Mouse (Mus musculus) liver, embryonic 14.5 days (tissue): ENCODE results near the gene Col4a6. TPM values are rescaled to one million over a fixed set of nuclear protein-coding genes. Genes with fewer than 3 reads are reported as not detected.

Source experiments
- ATAC-seq: fragments of 200-750 bp; cut with Nextera tagmentation; 2 replicates; pipeline ENCODE4 v1.8.0; 2017; ENCODE audit warnings: moderate number of reproducible peaks, mild to moderate bottlenecking, moderate library complexity; ENCODE audit not compliant: insufficient read depth
- DNase-seq, 3 experiments: peaks; one replicate each; pipeline ENCODE4 v3.0.0-alpha.2; 2012 to 2013; ENCODE audit warnings: low read depth in 3 of 3, low spot score in 3 of 3
- H3K27ac ChIP-seq: fragments of 300-500 bp; sonication (generic); 2 replicates; pipeline ENCODE4 v1.5.1; 2014; ENCODE audit warnings: moderate library complexity, mild to moderate bottlenecking, control low read depth, inconsistent platforms
- H3K27me3 ChIP-seq: fragments of 300-500 bp; sonication (generic); 2 replicates; pipeline ENCODE4 v1.6.1; 2014; ENCODE audit warnings: mild to moderate bottlenecking, low read length, moderate library complexity; ENCODE audit not compliant: control insufficient read depth, insufficient read depth
- H3K36me3 ChIP-seq: fragments of 300-500 bp; sonication (generic); replicated peaks from 2 replicates; pipeline ENCODE4 v1.6.1; 2014; ENCODE audit warnings: low read depth; ENCODE audit not compliant: control insufficient read depth, insufficient read depth
- H3K4me1 ChIP-seq, 2 experiments: fragments of 200-500 bp in 1 of 2; fragments of 300-500 bp in 1 of 2; sonication (generic) in 1 of 2; replicated peaks; 2 replicates each; pipeline ENCODE4 v1.6.1; 2012 to 2014; ENCODE audit warnings: antibody characterized with exemption in 1 of 2, inconsistent platforms in 1 of 2, low read length in 1 of 2; ENCODE audit not compliant: control insufficient read depth in 2 of 2, insufficient read depth in 2 of 2
- H3K4me2 ChIP-seq: fragments of 300-500 bp; sonication (generic); 2 replicates; pipeline ENCODE4 v1.6.1; 2014; ENCODE audit warnings: low read depth, mild to moderate bottlenecking, control low read depth, moderate library complexity
- H3K4me3 ChIP-seq, 2 experiments: fragments of 200-500 bp in 1 of 2; fragments of 300-500 bp in 1 of 2; sonication (generic) in 1 of 2; 2 replicates each; pipeline ENCODE4 v1.5.1; 2012 to 2014; ENCODE audit warnings: low read depth in 2 of 2, low read length in 2 of 2, mild to moderate bottlenecking in 2 of 2, control low read depth in 1 of 2, inconsistent platforms in 1 of 2, moderate library complexity in 1 of 2; ENCODE audit not compliant: insufficient read depth in 1 of 2
- H3K9ac ChIP-seq: fragments of 300-500 bp; sonication (generic); replicated peaks from 2 replicates; pipeline ENCODE4 v1.6.1; 2014; ENCODE audit warnings: mild to moderate bottlenecking, control low read depth, moderate library complexity
- H3K9me3 ChIP-seq: fragments of 300-500 bp; sonication (generic); 2 replicates; pipeline ENCODE4 v1.6.1; 2016; ENCODE audit warnings: low read length, mixed read lengths; ENCODE audit not compliant: control insufficient read depth
- CTCF ChIP-seq: IDR thresholded peaks from 2 replicates; pipeline ENCODE4 v1.5.1; 2016; ENCODE audit warnings: antibody characterized with exemption, low read depth, control low read depth
- EP300 ChIP-seq: IDR thresholded peaks from 2 replicates; pipeline ENCODE4 v1.6.1; 2016; ENCODE audit warnings: antibody characterized with exemption, low read depth
- WGBS: fragments of 180-500 bp; shearing (Covaris S2); extraction: QIAGEN DNeasy Blood & Tissue Kit; methylation state at CpG from one replicate; pipeline ENCODE4 v1.1.7; 2014; ENCODE audit not compliant: insufficient replicate concordance; 5-methylcytosine and 5-hydroxymethylcytosine counted together
- polyA plus RNA-seq, 2 experiments: library from polyadenylated mRNA; depleted of rRNA in 1 of 2; stranded (reverse) in 1 of 2; unstranded in 1 of 2; fragments of >200 nt; fragmentation: Nextera tagmentation in 1 of 2; extraction: Ambion mirVana in 1 of 2; gene quantifications; 2 replicates each; pipeline versions ENCODE4 v1.2.1 to v1.2.3; 2012 to 2014

Gene Col4a6
- polyA plus RNA-seq, 2 experiments: 0.03 to 0.16 TPM

DNA sequence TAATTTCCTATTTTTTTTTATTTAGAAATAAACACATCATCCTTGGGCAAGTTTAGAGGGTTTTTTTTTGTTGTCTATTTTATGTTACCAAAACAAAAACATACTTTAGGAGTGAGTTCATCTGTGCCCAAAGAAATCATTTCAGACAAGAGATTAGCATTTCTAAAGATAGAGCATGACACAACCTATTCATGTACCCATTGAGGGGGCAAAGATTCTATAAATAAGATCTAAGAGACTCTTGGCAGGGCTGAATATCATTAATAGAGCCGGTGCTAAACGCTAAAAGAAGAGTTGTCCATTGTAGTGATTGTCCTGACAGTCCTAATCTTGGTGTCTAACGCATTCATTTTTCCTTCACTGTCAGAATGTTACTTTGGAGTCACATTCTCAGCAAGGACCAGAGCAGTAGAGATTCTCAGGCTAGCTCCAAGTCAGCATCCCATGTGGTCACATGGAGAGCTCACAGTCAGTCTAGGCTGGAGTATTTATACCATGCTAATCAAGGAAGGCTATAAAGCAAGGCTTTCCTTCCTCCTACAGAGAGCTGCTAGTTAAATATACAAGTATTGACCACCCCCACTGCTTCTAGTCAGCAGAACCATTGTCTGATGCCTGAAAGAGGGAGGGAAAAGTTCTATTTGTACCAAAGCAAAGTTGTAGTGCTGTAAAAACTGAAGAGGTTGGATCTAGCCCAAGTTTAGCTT is 88.3 kb downstream of the Col4a6 start:
- no peaks in the 10 kb centered on the region for H3K4me1 ChIP-seq
- H3K36me3 ChIP-seq: no peaks in the 10 kb centered on the region
- H3K27ac ChIP-seq: no peak overlapping the region
- no peaks in the 10 kb centered on the region for H3K9me3 ChIP-seq
- H3K4me3 ChIP-seq: no peak overlapping the region
- no peak overlapping the region for H3K4me2 ChIP-seq
- no peaks in the 10 kb centered on the region for H3K27me3 ChIP-seq
- ATAC-seq: no peak
- H3K9ac ChIP-seq: no peak overlapping the region
- 51% methylated on average over 3 of the region's 3 CpGs for WGBS
- TF ChIP-seq EP300: no peak
- no peak for TF ChIP-seq CTCF
- no peak for DNase-seq

DNA sequence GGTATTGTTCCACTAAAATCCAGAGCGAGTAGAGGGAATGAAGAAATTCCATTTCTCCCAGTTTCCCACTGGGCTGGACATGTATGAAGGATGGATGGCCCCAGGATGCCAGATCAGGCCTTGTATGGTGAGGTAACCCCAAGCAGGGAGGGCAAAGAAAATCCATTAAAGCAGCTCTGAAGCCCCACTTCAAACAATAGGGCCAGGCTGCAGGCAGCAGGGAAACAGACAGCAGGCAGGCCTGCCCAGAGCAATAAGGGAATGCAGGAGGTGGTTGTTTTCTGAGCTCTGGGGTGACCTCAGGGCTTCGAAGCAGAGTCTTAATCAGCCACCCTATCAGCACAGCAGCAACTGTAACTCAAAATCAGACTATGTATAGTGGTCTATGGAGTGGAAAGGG is 89.2 kb downstream of the Col4a6 start:
- DNase-seq (no peak), ATAC-seq (no peak)
- H3K27ac ChIP-seq: no peak overlapping the region
- no peak overlapping the region for H3K9ac ChIP-seq
- no peaks in the 10 kb centered on the region for H3K36me3 ChIP-seq
- no peak overlapping the region for H3K4me3 ChIP-seq
- WGBS: 38% methylated on average over 2 of the region's 2 CpGs
- no peaks in the 10 kb centered on the region for H3K27me3 ChIP-seq
- no peak for TF ChIP-seq EP300
- no peak for TF ChIP-seq CTCF
- no peak overlapping the region for H3K4me2 ChIP-seq
- H3K4me1 ChIP-seq: no peaks in the 10 kb centered on the region
- no peaks in the 10 kb centered on the region for H3K9me3 ChIP-seq

DNA sequence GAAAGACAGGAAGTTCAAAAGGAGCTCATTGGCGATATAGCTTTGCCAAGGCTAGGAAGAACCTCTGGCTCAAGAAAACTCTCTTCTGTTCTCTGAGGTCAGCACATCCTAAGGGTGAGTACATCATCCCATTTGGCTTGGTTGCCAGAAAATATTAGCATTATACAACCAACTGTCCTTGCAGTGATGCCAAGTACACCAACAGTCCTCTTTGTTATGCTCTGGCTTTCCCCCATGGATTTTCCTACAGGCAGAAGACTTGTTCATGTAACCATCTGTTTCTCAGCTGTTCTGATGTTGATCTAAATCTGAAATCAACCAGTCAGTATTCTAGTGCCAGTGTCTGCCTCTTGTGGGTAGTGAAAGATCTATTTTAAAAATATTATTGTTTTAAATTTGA is 103.6 kb downstream of the Col4a6 start:
- H3K4me1 ChIP-seq: no peaks in the 10 kb centered on the region
- no peaks in the 10 kb centered on the region for H3K9me3 ChIP-seq
- no peaks in the 10 kb centered on the region for H3K27me3 ChIP-seq
- no peak overlapping the region for H3K9ac ChIP-seq
- no peak overlapping the region for H3K27ac ChIP-seq
- TF ChIP-seq CTCF: no peak
- no peak for TF ChIP-seq EP300
- no peak overlapping the region for H3K4me3 ChIP-seq
- no peak overlapping the region for H3K4me2 ChIP-seq
- WGBS: 39% methylated on average over 1 of the region's 1 CpGs
- no peaks in the 10 kb centered on the region for H3K36me3 ChIP-seq
- ATAC-seq (no peak), DNase-seq (no peak)

DNA sequence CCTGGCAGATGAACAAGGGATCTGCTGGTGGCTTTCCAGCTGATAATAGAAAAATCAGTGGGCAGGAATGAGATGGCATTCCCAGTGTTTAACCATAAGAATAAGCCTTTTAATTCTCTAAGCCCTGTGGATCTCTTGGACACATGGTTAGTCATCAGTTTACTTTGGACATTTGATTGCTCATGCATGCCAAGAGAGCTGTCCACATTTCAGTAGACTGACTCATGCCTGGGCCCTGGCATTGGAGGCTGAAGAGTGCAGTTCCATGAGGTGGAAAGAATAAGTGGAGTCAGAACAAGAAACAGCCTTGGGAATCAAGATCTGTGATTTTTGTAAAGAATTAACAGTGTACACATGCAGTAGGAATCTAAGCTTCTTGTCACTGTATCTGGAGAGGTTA is 110.5 kb downstream of the Col4a6 start:
- Histone ChIP-seq H3K9me3 (no peaks in the 10 kb centered on the region), H3K4me1 (no peaks in the 10 kb centered on the region), H3K4me2 (no peak overlapping the region), H3K27ac (no peak overlapping the region), H3K36me3 (no peaks in the 10 kb centered on the region), H3K27me3 (no peaks in the 10 kb centered on the region), H3K9ac (no peak overlapping the region), H3K4me3 (no peak overlapping the region)
- DNase-seq: no peak
- ATAC-seq: no peak
- no peak for TF ChIP-seq CTCF
- no peak for TF ChIP-seq EP300

DNA sequence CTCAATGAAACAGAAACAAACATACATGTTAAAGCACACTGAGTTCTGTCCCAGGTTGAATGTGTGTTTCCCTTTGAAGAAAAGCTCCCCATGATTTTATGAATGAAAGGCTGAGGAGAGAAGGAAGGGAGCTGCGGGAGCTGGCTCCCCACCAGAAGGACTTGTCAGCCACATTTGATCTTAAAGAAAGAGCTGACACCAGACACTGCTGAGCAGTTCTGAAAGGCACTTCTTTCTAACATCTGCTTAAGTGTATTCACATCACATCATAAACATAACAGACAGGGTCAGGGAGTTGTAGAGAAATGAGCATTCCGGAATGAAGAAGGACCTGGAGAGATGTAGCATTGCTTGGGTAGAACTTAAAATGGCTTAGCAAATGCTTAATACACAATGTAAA is 132.5 kb downstream of the Col4a6 start:
- no peaks in the 10 kb centered on the region for H3K36me3 ChIP-seq
- no peak overlapping the region for H3K9ac ChIP-seq
- H3K4me2 ChIP-seq: no peak overlapping the region
- no peak for ATAC-seq
- TF ChIP-seq CTCF: no peak
- TF ChIP-seq EP300: no peak
- H3K4me1 ChIP-seq: no peaks in the 10 kb centered on the region
- no peak for DNase-seq
- H3K27ac ChIP-seq: no peak overlapping the region
- 48% methylated on average over 2 of the region's 2 CpGs for WGBS
- no peaks in the 10 kb centered on the region for H3K27me3 ChIP-seq
- no peaks in the 10 kb centered on the region for H3K9me3 ChIP-seq
- H3K4me3 ChIP-seq: no peak overlapping the region
